Mouse (Mus musculus) CD8-positive naive resting alpha-beta T cell, adult 57 days (primary cell): Measurements from ENCODE around the gene Gm21915. TPM values are rescaled to one million over a fixed set of nuclear protein-coding genes. Genes with fewer than 3 reads are reported as not detected.

Source experiments
- total RNA-seq: library from RNA; stranded (reverse); gene quantifications from one replicate; pipeline ENCODE4 v1.2.4, GENCODE M21; 2023

The Gm21915 gene
- total RNA-seq: not detected

DNA sequence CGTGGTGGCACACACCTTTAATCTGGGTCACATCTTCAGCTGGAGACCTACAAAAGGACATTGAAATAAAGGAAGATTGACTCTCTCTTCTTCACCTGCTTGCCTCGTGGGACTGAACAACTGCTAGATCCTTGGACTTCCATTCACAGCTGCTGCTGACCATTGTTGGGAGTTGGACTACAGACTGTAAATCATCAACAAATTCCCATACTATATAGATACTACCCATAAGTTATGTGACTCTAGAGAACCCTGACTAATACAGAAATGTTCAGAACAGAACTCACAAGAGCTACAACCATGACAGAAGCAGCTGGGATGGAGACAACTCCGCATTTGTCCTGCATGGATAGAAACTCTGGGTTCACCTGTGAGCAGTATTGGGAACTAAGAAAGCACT lies at the start of gene Gm21915:
TSS of gene Gm21915 (plus strand) at position 301 of the 400 bp plus-strand sequence.

DNA sequence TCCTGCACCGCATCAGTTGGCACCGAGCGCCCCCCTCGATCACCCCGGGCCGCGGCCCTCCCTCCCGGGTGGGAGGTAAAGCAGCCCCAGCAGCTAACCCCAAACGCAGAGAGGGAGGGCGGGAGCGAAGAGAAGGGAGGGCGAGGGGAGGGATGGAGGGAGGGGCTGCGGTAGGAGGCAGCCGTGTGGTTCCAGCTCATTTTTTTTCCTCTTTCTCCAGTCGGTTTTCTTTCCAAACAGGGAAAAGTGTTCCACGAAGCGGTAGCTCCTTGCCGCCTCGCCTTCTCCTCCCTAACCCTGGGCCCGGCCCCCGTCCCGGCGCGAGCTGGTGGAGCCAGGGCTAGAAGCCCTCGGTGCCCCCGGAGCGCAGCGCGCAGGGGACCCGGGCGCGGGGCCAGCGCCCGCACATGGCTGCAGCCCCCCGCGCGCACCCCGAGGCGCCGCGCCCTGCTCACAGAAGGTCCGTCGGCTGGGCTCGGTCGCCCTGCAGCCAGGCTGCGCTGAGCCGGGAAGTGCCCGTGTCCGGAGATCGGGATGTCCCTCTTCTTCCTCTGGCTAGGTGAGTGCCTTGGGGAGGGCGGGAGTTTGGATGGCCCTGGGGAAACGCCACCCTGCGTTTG lies 15.5 kb downstream of the Gm21915 start, which contains the start of gene Clmp:
TSS of gene Clmp (plus strand) at position 162 of the 620 bp plus-strand sequence.

Other genes starting within 250 kb of the Gm21915 start
- 56.2 TPM for gene Gramd1b, start 139.2 kb upstream of the Gm21915 start, total RNA-seq
- gene Clmp, start 15.3 kb downstream of the Gm21915 start, total RNA-seq: 0.12 TPM
- 1,538 TPM for gene Hspa8, start 130.4 kb downstream of the Gm21915 start, total RNA-seq
- not detected for gene Bsx, start 203.5 kb downstream of the Gm21915 start, total RNA-seq